Mouse (Mus musculus): ENCODE data around the gene Mib2. TPM values are rescaled to one million over a fixed set of nuclear protein-coding genes. Genes with fewer than 3 reads are reported as not detected.

The Mib2 gene
- total RNA-seq, 2 experiments from 2014 or later: 24.1 to 24.7 TPM

- DNase-seq: no peak
Measured at GRCm38 (mm10) chr4:155618321-155618720, 50.7 kb downstream of the Mib2 start.

GRCm38 (mm10) chr4:155613264-155613663, 55.7 kb downstream of the Mib2 start:
- no peak for DNase-seq

GRCm38 (mm10) chr4:155611860-155612259, 57.1 kb downstream of the Mib2 start:
- DNase-seq: no peak

- no peak for DNase-seq
Measured at GRCm38 (mm10) chr4:155606825-155607224, 62.2 kb downstream of the Mib2 start.

- DNase-seq: no peak
Measured at GRCm38 (mm10) chr4:155605132-155605531, 63.9 kb downstream of the Mib2 start.

Other genes starting within 250 kb of the Mib2 start
- gene Tmem52, start 200.1 kb downstream of the Mib2 start, total RNA-seq (2021): 1 to 10 TPM; 4.8 to 6.4 TPM
- 100 to 1,000 TPM; 144 to 197 TPM for gene Gnb1, start 177.8 kb downstream of the Mib2 start, total RNA-seq (2021)
- gene Nadk, start 106.8 kb downstream of the Mib2 start, total RNA-seq (2021): 10 to 100 TPM; 30.6 to 32.5 TPM
- 1 to 10 TPM; 9.0 TPM for gene Slc35e2, start 67.8 kb downstream of the Mib2 start, total RNA-seq (2021)
- 10 to 100 TPM; 26.4 to 26.7 TPM for gene Cdk11b, start 44.3 kb downstream of the Mib2 start, total RNA-seq (2021)
- not detected for gene Gm10563, start 23.8 kb downstream of the Mib2 start, total RNA-seq (2021)
- 1 to 10 TPM; 7.0 to 7.2 TPM for gene Mmp23, start 15.8 kb downstream of the Mib2 start, total RNA-seq (2021)
- gene Fndc10, start 25.1 kb upstream of the Mib2 start, total RNA-seq (2021): 1 to 10 TPM; 1.1 to 1.8 TPM
- 10 to 100 TPM; 42.9 to 50.7 TPM for gene Ssu72, start 35.6 kb upstream of the Mib2 start, total RNA-seq (2021)
- under 1 TPM; 0.25 to 0.39 TPM for gene Tmem240, start 65.6 kb upstream of the Mib2 start, total RNA-seq (2021)
- gene Atad3a, start 91.9 kb upstream of the Mib2 start, total RNA-seq (2021): 10 to 100 TPM; 44.6 to 44.8 TPM
- 10 to 100 TPM in 1 of 2 experiments, 1 to 10 TPM in 1; 7.1 to 14.6 TPM for gene Vwa1, start 105.5 kb upstream of the Mib2 start, total RNA-seq (2021)
- under 1 TPM; 0.42 to 0.85 TPM for gene Tmem88b, start 116.7 kb upstream of the Mib2 start, total RNA-seq (2021)
- not detected for gene Ankrd65, start 121.2 kb upstream of the Mib2 start, total RNA-seq (2021)
- 10 to 100 TPM; 76.7 to 79.8 TPM for gene Mrpl20, start 133.7 kb upstream of the Mib2 start, total RNA-seq (2021)
- gene Ccnl2, start 143.3 kb upstream of the Mib2 start, total RNA-seq (2021): 10 to 100 TPM; 17.9 to 25.7 TPM
- 100 to 1,000 TPM; 106 to 108 TPM for gene Aurkaip1, start 162.1 kb upstream of the Mib2 start, total RNA-seq (2021)
- 10 to 100 TPM; 22.0 to 26.6 TPM for gene Mxra8, start 170.5 kb upstream of the Mib2 start, total RNA-seq (2021)
- 10 to 100 TPM; 45.0 to 51.5 TPM for gene Dvl1, start 178.2 kb upstream of the Mib2 start, total RNA-seq (2021)
- under 1 TPM; 0.22 to 0.23 TPM for gene Tas1r3, start 194.2 kb upstream of the Mib2 start, total RNA-seq (2021)
- 1 to 10 TPM; 6.2 to 8.0 TPM for gene Cptp, start 200.2 kb upstream of the Mib2 start, total RNA-seq (2021)
- gene Ints11, start 200.3 kb upstream of the Mib2 start, total RNA-seq (2021): 10 to 100 TPM; 14.7 to 14.9 TPM
- gene Pusl1, start 222.6 kb upstream of the Mib2 start, total RNA-seq (2021): 10 to 100 TPM; 10.4 to 12.8 TPM
- 1 to 10 TPM; 8.6 to 8.8 TPM for gene Acap3, start 222.6 kb upstream of the Mib2 start, total RNA-seq (2021)